Mouse (Mus musculus) CH12F3 (cell line): ENCODE measurements around the gene Cherp.

ENCODE experiments used
- in situ Hi-C: fragments of 300-500 bp; cut with MboI; formaldehyde crosslinking; loops from 2 replicates; pipeline ENCODE4 v1.14.3; 2020; ENCODE audit warnings: low sequenced_read_pairs

Gene Cherp

GRCm38 (mm10) chr8:72420571-72421361, 54.3 kb downstream of the Cherp start:
- in situ Hi-C loops = no loop called here

- in situ Hi-C loops = no loop called here
Observed at GRCm38 (mm10) chr8:72418073-72418472, 57.0 kb downstream of the Cherp start.

GRCm38 (mm10) chr8:72415252-72415651, 59.8 kb downstream of the Cherp start:
- in situ Hi-C loops = no loop called here

- in situ Hi-C loops = no loop called here
Observed at GRCm38 (mm10) chr8:72413839-72414238, 61.2 kb downstream of the Cherp start.
